Mouse (Mus musculus) ZHBTc4 (cell line): ENCODE results near the gene Vapb.
A peak's percentile ranks its signal among the peaks of the same experiment; 100 is the strongest.
"Not testable (repeated sequence)": the region's sequence is repeated elsewhere in the genome, so short reads cannot be mapped to it uniquely, and the experiment has no call there.

Experiments used
- DNase-seq: peaks from one replicate; pipeline ENCODE4 v3.0.0-alpha.2; 2011; ENCODE audit warnings: low read depth, low spot score

The Vapb gene

GRCm38 (mm10) chr2:173737222-173737989 is at the start of gene Vapb:
Vapb (plus strand) TSS chr2:173737511.
- peak; percentile 99 for DNase-seq

GRCm38 (mm10) chr2:173689835-173690234 is 47.5 kb upstream of the Vapb start:
- no peak for DNase-seq

GRCm38 (mm10) chr2:173691748-173692147 is 45.6 kb upstream of the Vapb start:
- no peak for DNase-seq

GRCm38 (mm10) chr2:173692693-173693092 is 44.6 kb upstream of the Vapb start:
- DNase-seq, result no peak

- no peak for DNase-seq
These were observed 38.5 kb upstream of the Vapb start for GRCm38 (mm10) chr2:173698850-173699249.

GRCm38 (mm10) chr2:173702096-173702866 is 35.0 kb upstream of the Vapb start:
- no peak for DNase-seq

GRCm38 (mm10) chr2:173702867-173703237 is 34.5 kb upstream of the Vapb start:
- DNase-seq, result no peak

- DNase-seq, result no peak
These were observed 31.3 kb upstream of the Vapb start for GRCm38 (mm10) chr2:173705827-173706551.

GRCm38 (mm10) chr2:173707626-173708025 is 29.7 kb upstream of the Vapb start:
- DNase-seq, result peak; percentile 14

- DNase-seq, result no peak
These were observed 27.1 kb upstream of the Vapb start for GRCm38 (mm10) chr2:173710193-173710592.

- no peak for DNase-seq
These were observed 24.7 kb upstream of the Vapb start for GRCm38 (mm10) chr2:173712656-173713055.

- DNase-seq, result no peak
These were observed 24.1 kb upstream of the Vapb start for GRCm38 (mm10) chr2:173713241-173713640.

GRCm38 (mm10) chr2:173714620-173715218 is 22.6 kb upstream of the Vapb start:
- DNase-seq, result no peak

- DNase-seq, result no peak
These were observed 20.3 kb upstream of the Vapb start for GRCm38 (mm10) chr2:173716966-173717365.

- not testable (repeated sequence) for DNase-seq
These were observed 18.2 kb upstream of the Vapb start, which contains the start of gene 1700010B08Rik for GRCm38 (mm10) chr2:173719115-173719514. 1700010B08Rik (plus strand) TSS chr2:173719415.

- DNase-seq, result no peak
These were observed 15.0 kb upstream of the Vapb start for GRCm38 (mm10) chr2:173722251-173722857.

GRCm38 (mm10) chr2:173724382-173724781 is 12.9 kb upstream of the Vapb start:
- DNase-seq, result no peak

- DNase-seq, result no peak
These were observed 12.1 kb upstream of the Vapb start for GRCm38 (mm10) chr2:173724940-173725807.

- no peak for DNase-seq
These were observed 11.5 kb upstream of the Vapb start for GRCm38 (mm10) chr2:173725819-173726218.

GRCm38 (mm10) chr2:173730444-173730966 is 6.8 kb upstream of the Vapb start:
- no peak for DNase-seq
